Mouse (Mus musculus) stomach, postnatal 0 days (tissue): ENCODE measurements around the gene Hsp90b1. TPM values are rescaled to one million over a fixed set of nuclear protein-coding genes. Genes with fewer than 3 reads are reported as not detected.
"Not testable (repeated sequence)": the region's sequence is repeated elsewhere in the genome, so short reads cannot be mapped to it uniquely, and the experiment has no call there.

ENCODE experiments used
- ATAC-seq: fragments of 200-750 bp; cut with Nextera tagmentation; 2 replicates; pipeline ENCODE4 v1.8.0; 2017; ENCODE audit not compliant: low FRiP score, low TSS enrichment
- DNase-seq: peaks from one replicate; pipeline ENCODE4 v3.0.0-alpha.2; 2016; ENCODE audit warnings: low spot score
- H3K27ac ChIP-seq: fragments of 300-500 bp; sonication (generic); replicated peaks from 2 replicates; pipeline ENCODE4 v1.5.1; 2014; ENCODE audit warnings: mild to moderate bottlenecking, control low read depth
- H3K27me3 ChIP-seq: fragments of 300-500 bp; sonication (generic); 2 replicates; pipeline ENCODE4 v1.6.1; 2014; ENCODE audit warnings: low read length; ENCODE audit not compliant: control insufficient read depth, insufficient read depth
- H3K36me3 ChIP-seq: fragments of 300-500 bp; sonication (generic); 2 replicates; pipeline ENCODE4 v1.6.1; 2014; ENCODE audit warnings: low read length, mixed read lengths; ENCODE audit not compliant: control insufficient read depth, insufficient read depth
- H3K4me1 ChIP-seq: fragments of 300-500 bp; sonication (generic); replicated peaks from 2 replicates; pipeline ENCODE4 v1.6.1; 2014; ENCODE audit warnings: antibody characterized with exemption; ENCODE audit not compliant: control insufficient read depth, insufficient read depth
- H3K4me2 ChIP-seq: fragments of 300-500 bp; sonication (generic); replicated peaks from 2 replicates; pipeline ENCODE4 v1.6.1; 2014; ENCODE audit warnings: low read depth, mild to moderate bottlenecking, control low read depth, moderate library complexity
- H3K4me3 ChIP-seq: fragments of 300-500 bp; sonication (generic); 2 replicates; pipeline ENCODE4 v1.5.1; 2014; ENCODE audit warnings: low read depth, low read length, control low read depth
- H3K9ac ChIP-seq: fragments of 300-500 bp; sonication (generic); 2 replicates; pipeline ENCODE4 v1.6.1; 2014; ENCODE audit warnings: mild to moderate bottlenecking, low read length, control low read depth, mixed read lengths
- H3K9me3 ChIP-seq: fragments of 300-500 bp; sonication (generic); 2 replicates; pipeline ENCODE4 v1.6.1; 2016; ENCODE audit warnings: low read length; ENCODE audit not compliant: control insufficient read depth
- CTCF ChIP-seq: IDR thresholded peaks from 2 replicates; pipeline ENCODE4 v1.5.1; 2016; ENCODE audit warnings: antibody characterized with exemption, low read depth, mild to moderate bottlenecking, moderate library complexity
- WGBS: fragments of 180-500 bp; shearing (Covaris S2); extraction: QIAGEN DNeasy Blood & Tissue Kit; methylation state at CpG from one replicate; pipeline ENCODE4 v1.1.7; 2014; 5-methylcytosine and 5-hydroxymethylcytosine counted together
- microRNA-seq: library from miRNA; unstranded; fragments of <30 nt; microRNA quantifications from one replicate; pipeline ENCODE4, GENCODE M21; 2016
- polyA plus RNA-seq: library from polyadenylated mRNA; unstranded; fragments of >200 nt; fragmentation: Nextera tagmentation; extraction: Ambion mirVana; gene quantifications from 2 replicates; pipeline ENCODE4 v1.2.1, GENCODE M21; 2015

Gene Hsp90b1
- polyA plus RNA-seq, 1 experiment from 2014 or later = 402 TPM

DNA sequence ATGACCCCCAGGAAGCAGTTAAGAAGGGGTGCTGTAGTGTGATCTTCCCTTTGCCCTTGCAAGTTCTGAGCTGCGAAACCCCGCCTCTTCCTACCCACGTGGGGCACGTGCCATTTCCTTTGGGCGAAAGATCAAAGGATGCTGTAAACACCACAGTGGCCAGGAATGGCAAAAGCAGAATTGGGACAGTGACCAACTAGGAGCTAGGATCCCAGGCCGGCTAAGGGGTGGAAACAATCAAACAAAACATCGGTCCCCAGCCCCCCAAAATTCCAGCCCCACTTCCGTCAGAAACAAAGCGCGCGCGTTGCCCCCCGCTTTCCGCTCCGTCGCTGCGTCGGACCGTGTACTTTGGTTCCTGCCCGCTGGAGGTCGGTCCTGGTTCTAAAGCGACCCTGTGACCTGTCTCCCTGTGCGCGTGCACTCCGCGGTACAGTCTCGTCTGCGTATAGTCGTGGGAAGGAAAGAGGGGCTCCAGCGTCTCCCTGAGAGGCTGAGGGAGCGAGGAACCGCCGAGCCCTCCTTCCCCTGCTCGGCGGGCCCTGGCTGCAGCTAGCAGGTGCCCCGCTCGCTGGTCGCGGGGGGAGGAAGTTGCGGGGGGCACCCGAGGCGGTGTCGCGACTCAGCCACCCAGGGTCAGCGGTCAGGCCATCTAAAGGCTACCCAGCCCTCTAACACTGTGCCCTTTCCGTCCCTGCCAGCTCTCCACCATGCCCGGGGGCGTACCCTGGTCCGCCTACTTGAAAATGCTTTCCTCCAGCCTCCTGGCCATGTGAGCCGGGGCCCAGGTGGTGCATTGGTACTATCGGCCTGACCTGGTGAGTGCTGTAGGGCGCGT, 19.9 kb downstream of the Hsp90b1 start:
- TF ChIP-seq CTCF = 0 out of 2 replicates have a peak, but pooled peaks have one; percentile 15
- H3K27me3 ChIP-seq, H3K36me3 ChIP-seq, H3K9me3 ChIP-seq, H3K4me1 ChIP-seq: not testable (repeated sequence)
- WGBS = under 1% methylated on average over 44 of the region's 53 CpGs
- peak overlapping the region; percentile 64 for H3K4me3 ChIP-seq
- H3K27ac ChIP-seq = peak overlapping the region; percentile 80
- DNase-seq (peak; percentile 83), ATAC-seq (peak; percentile 91)
- peak overlapping the region; percentile 80 for H3K9ac ChIP-seq
- peak overlapping the region; percentile 74 for H3K4me2 ChIP-seq

DNA sequence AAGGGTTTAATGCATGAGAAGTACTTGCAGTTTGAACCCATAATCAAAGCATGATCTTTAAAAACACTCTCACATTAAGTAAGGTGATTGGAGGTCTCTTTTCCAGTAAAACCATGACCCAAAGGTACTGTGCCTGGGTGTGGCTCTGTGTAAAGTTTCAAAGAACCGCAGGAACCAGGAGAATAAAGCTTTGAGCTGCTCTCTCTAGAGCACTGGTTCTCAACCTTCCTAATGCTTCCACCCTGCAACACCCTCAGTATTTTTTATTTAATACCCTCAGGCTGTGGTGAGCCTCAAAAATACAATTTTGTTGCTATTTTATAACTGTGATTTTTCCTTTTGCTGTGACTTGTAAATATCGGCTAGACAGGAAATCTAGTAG, 20.5 kb downstream of the Hsp90b1 start:
- 13% methylated on average over 2 of the region's 2 CpGs for WGBS
- DNase-seq, H3K4me1 ChIP-seq, H3K36me3 ChIP-seq, H3K9me3 ChIP-seq, H3K9ac ChIP-seq, H3K27ac ChIP-seq, H3K27me3 ChIP-seq: not testable (repeated sequence)
- Histone ChIP-seq H3K4me3 (peak overlapping the region; percentile 64), H3K4me2 (peak overlapping the region; percentile 74)
- peak; percentile 46 for ATAC-seq

DNA sequence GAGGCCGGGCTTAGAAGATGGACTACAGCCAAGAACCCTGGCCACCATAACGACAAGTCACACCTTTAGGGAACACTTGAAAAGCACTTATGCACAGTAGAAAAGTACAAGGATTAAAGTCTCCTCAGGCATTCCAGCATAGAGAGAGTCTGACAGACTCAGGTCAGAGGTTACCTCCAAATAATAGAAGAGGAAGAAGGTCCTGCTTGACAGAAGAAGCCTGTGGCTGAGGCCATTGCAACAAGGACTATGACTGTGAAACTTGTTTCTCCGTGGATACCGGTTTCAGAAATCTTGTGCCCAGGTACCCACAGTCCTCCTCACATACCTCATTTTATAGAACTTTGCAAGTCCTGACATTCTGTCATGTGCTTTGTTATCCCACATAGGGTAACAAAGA, 34.8 kb downstream of the Hsp90b1 start:
- not testable (repeated sequence) for H3K4me3 ChIP-seq, ATAC-seq, H3K27ac ChIP-seq, H3K9me3 ChIP-seq, H3K9ac ChIP-seq, DNase-seq, H3K4me2 ChIP-seq, H3K36me3 ChIP-seq, H3K4me1 ChIP-seq, H3K27me3 ChIP-seq
- WGBS = 77% methylated on average over 4 of the region's 4 CpGs

Small RNA genes lying within 50 kb of the gene (microRNA-seq; reads per million reads assigned to microRNA genes)
- gene Gm25745 = not detected

Other genes starting within 250 kb of the Hsp90b1 start
- gene Syn3, start 206.6 kb downstream of the Hsp90b1 start, polyA plus RNA-seq = 1.3 and 1.6 TPM in 2 replicates
- gene Ttc41, start 302 bp upstream of the Hsp90b1 start, polyA plus RNA-seq = 0.38 and 0.47 TPM in 2 replicates
- gene Gm49358, start 58.5 kb upstream of the Hsp90b1 start, polyA plus RNA-seq = not detected in 2 replicates
- gene Nt5dc3, start 73.5 kb upstream of the Hsp90b1 start, polyA plus RNA-seq = 1.2 TPM in 2 replicates